Mouse (Mus musculus): ENCODE measurements around the gene Dll3.

- TF ChIP-seq CTCF (IDR thresholded peaks at IDR 0.05; ENCODE audit: borderline replicate concordance, control insufficient read depth, extremely low read depth, insufficient read depth, low read length, poor library complexity) = no peak
- TF ChIP-seq POLR2A (IDR thresholded peaks at IDR 0.05; ENCODE audit: control insufficient read depth, extremely low read depth, insufficient read depth, low read length, poor library complexity) = no peak
Measured at GRCm38 (mm10) chr7:28326457-28326856, 24.4 kb upstream of the Dll3 start.
